Mouse (Mus musculus) hindbrain, embryonic 15.5 days (tissue): ENCODE data around the gene Pgm2l1. TPM values are rescaled to one million over a fixed set of nuclear protein-coding genes. Genes with fewer than 3 reads are reported as not detected.

Source experiments
- ATAC-seq: fragments of 200-750 bp; cut with Nextera tagmentation; 2 replicates; pipeline ENCODE4 v1.8.0; 2017; ENCODE audit warnings: low read depth, moderate number of reproducible peaks, moderate TSS enrichment; ENCODE audit not compliant: low FRiP score
- H3K27ac ChIP-seq: fragments of 300-500 bp; sonication (generic); replicated peaks from 2 replicates; pipeline ENCODE4 v1.5.1; 2015; ENCODE audit warnings: mild to moderate bottlenecking, inconsistent platforms
- H3K27me3 ChIP-seq: fragments of 300-500 bp; sonication (generic); 2 replicates; pipeline ENCODE4 v1.6.1; 2015; ENCODE audit warnings: control low read depth, inconsistent platforms
- H3K36me3 ChIP-seq: fragments of 300-500 bp; sonication (generic); 2 replicates; pipeline ENCODE4 v1.6.1; 2015; ENCODE audit warnings: control low read depth, inconsistent platforms
- H3K4me1 ChIP-seq: fragments of 300-500 bp; sonication (generic); replicated peaks from 2 replicates; pipeline ENCODE4 v1.6.1; 2015; ENCODE audit warnings: control low read depth, inconsistent platforms
- H3K4me2 ChIP-seq: fragments of 300-500 bp; sonication (generic); 2 replicates; pipeline ENCODE4 v1.6.1; 2015; ENCODE audit warnings: moderate library complexity, mild to moderate bottlenecking, inconsistent platforms
- H3K4me3 ChIP-seq: fragments of 300-500 bp; sonication (generic); 2 replicates; pipeline ENCODE4 v1.5.1; 2015; ENCODE audit warnings: mild to moderate bottlenecking, inconsistent platforms
- H3K9ac ChIP-seq: fragments of 300-500 bp; sonication (generic); 2 replicates; pipeline ENCODE4 v1.6.1; 2015; ENCODE audit warnings: inconsistent platforms
- H3K9me3 ChIP-seq: fragments of 300-500 bp; sonication (generic); 2 replicates; pipeline ENCODE4 v1.6.1; 2016; ENCODE audit warnings: control low read depth, inconsistent platforms
- WGBS: fragments of 180-500 bp; shearing (Covaris S2); methylation state at CpG from one replicate; pipeline ENCODE4 v1.1.7; 2015; 5-methylcytosine and 5-hydroxymethylcytosine counted together
- polyA plus RNA-seq: library from polyadenylated mRNA; unstranded; fragments of >200 nt; fragmentation: Nextera tagmentation; extraction: Ambion mirVana; gene quantifications from 2 replicates; pipeline ENCODE4 v1.2.1, GENCODE M21; 2015

The Pgm2l1 gene
- polyA plus RNA-seq: 24.8 and 27.2 TPM in 2 replicates

DNA sequence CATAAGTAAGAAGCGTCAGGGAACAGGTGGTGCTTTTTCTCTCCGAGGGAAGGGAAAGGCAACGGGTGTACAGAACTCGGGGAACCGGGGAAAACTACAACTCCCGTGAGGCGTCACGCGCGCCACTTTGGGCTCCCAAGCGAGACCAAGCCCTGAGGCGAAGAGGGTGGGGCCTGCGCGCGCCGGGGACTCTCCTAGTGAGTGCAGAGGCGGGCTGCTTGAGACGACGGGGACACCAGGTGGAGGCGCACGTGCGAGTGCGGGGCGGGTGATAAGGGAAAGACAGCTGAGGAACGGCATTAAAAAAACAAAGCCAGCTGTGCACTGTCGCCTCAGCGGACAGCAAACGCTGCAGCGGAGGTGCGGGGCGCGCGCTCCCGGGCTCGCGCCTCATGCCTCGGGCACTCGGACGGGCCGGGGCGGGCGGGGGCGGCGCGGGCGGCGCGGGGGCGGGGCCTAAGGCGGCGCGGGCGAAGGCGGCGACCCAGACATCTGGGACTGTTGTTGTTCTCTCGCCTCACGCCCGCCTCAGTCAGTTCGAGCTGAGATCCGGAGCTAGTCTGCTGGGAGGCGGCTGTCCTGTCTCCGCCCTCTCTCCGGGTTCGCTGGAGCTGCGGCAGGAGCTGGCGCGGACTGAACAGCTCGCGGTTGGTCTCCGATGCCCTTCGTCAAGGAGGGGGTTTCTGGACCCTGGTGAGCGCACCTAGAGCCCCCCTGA lies at the start of gene Pgm2l1:
Pgm2l1 (plus strand) TSS at position 237 of the 718 bp plus-strand sequence.
- WGBS: under 1% methylated on average over 71 of the region's 72 CpGs
- peak within 1 kb of the TSS; percentile 89 for H3K9ac ChIP-seq
- H3K4me2 ChIP-seq: peak within 1 kb of the TSS; percentile 78
- H3K4me3 ChIP-seq: peak within 1 kb of the TSS; percentile 80
- no peaks in the 10 kb centered on the region for H3K27me3 ChIP-seq
- no peaks in the 10 kb centered on the region for H3K36me3 ChIP-seq
- H3K9me3 ChIP-seq: no peaks in the 10 kb centered on the region
- peak within 1 kb of the TSS; percentile 88 for H3K27ac ChIP-seq
- H3K4me1 ChIP-seq: peaks cover 19% of the 10 kb centered on the region
- ATAC-seq: peak; percentile 97

DNA sequence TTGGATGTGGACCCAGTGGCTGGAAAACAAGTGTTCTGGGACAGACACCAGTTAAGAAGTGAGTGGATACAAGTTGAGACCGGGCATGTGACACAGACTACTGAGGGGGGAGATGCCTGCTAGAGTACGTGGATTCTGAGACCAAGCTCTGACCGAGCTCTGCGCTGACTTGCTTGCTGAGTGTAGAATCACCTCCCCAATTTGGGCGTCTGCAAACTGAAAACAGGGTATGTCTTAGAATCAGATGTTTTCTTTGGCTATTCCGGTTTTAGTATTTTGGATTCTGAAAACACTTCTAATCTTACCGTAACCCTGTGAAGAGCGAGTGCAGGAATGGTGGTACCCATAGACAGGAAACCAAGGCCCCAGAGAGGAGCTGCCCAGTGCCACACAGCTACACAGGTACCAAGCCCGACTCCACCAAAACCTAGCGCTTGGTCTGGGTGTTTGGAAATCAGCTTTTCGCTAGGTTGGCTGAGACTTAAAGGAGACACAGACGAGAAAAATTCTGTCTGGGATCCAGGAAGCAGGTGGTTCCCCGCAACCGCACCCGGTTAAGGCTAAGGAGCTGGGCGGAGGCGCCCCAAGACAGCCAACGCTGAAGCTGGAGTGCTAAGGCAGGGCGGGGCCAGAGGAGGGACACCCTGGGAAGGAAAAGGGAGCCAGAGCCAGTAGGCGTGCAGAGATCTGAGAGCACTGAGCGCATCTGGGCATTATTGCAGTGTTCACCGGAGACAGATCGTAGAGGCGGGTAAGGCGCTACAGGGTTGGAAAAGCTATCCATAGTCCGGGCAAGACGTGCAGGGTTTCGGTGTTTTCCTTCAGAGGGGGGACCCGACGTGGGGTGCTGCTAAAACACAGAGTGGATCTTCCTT lies 48.9 kb upstream of the Pgm2l1 start:
- H3K4me3 ChIP-seq: peak overlapping the region; percentile 40
- H3K36me3 ChIP-seq: no peaks in the 10 kb centered on the region
- no peaks in the 10 kb centered on the region for H3K9me3 ChIP-seq
- H3K27ac ChIP-seq: no peak overlapping the region
- H3K4me1 ChIP-seq: peaks cover 12% of the 10 kb centered on the region
- peak overlapping the region; percentile 78 for H3K4me2 ChIP-seq
- H3K9ac ChIP-seq: peak overlapping the region; percentile 34; the same call in 1 of the 2 replicates
- ATAC-seq: peak; percentile 61; the same call in 1 of the 2 replicates
- WGBS: 11% methylated on average over 30 of the region's 30 CpGs
- H3K27me3 ChIP-seq: peaks cover 48% of the 10 kb centered on the region

DNA sequence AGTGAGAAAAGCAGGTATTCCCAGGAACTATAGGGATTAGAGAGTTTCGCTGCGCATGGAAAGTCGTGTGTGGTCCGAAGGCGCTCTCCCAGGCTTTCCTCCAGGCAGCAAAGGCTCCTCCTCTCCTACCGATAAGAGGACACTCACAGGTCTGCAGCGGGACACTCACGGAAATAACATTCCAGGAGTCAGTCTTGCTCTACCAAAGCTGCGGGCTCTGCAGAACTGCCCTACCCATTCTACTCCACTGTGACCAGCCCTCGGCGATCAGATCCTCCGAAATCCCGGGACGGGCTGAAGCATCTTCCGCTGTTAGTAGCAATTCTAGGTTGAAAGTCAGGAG lies 48.3 kb upstream of the Pgm2l1 start:
- no peak for ATAC-seq
- peak overlapping the region; percentile 78 for H3K4me2 ChIP-seq
- H3K36me3 ChIP-seq: no peaks in the 10 kb centered on the region
- peaks cover 12% of the 10 kb centered on the region for H3K4me1 ChIP-seq
- peak overlapping the region; percentile 40 for H3K4me3 ChIP-seq
- WGBS: 2% methylated on average over 15 of the region's 15 CpGs
- H3K9me3 ChIP-seq: no peaks in the 10 kb centered on the region
- peaks cover 48% of the 10 kb centered on the region for H3K27me3 ChIP-seq
- no peak overlapping the region for H3K27ac ChIP-seq
- H3K9ac ChIP-seq: peak overlapping the region; percentile 34; the same call in 1 of the 2 replicates

DNA sequence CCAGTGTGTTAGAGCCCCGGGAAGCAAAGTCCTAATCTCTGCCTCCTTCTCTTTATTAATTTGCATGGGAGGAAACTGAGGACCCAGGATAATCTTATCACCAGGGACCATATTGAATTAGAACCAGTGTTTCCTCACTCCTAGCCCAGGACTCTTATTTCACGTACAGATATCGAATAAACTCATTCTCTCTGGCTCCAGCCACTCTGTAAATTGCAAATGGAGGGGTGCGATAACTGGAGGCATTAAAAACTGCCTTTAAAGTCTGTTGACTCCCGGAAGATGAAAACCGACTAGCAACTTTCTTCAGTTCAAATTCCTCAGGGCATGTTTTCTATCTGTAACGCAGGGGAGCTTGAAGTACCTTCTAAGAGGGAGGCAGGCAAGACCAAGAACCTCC lies 47.8 kb upstream of the Pgm2l1 start:
- Histone ChIP-seq H3K4me3 (no peak overlapping the region), H3K27ac (no peak overlapping the region), H3K9ac (no peak overlapping the region), H3K27me3 (peaks cover 48% of the 10 kb centered on the region), H3K4me1 (peaks cover 12% of the 10 kb centered on the region), H3K36me3 (no peaks in the 10 kb centered on the region), H3K9me3 (no peaks in the 10 kb centered on the region), H3K4me2 (peak overlapping the region; percentile 78; the same call in 1 of the 2 replicates)
- no peak for ATAC-seq
- WGBS: 72% methylated on average over 7 of the region's 7 CpGs

DNA sequence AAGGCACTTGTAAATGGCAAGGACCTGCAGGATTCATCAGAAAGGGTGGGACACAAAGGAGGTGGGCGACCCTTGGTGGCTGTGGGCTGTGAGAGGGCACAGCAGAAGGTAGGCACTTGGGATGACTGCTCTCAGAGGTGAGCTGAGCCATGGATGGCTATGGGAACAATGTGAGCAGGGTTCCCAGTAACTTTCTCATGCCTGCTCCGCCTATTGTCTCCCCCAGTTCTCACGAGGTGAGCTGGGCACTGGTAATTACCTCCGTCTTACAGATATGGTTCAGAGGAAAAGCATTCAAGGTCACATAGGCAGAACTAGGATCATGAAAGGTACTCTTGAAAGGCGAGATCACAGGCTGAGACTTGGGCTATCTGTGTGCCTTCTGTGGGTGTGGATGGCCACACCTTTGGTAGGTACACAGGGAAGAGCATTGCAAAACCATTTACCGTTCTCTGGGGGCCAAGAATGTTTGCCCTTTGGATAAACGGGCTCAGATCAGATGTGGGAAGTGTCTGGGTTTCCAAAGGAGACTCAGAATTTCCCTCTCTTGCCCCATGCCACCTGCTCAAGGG lies 47.3 kb upstream of the Pgm2l1 start:
- Histone ChIP-seq H3K4me2 (no peak overlapping the region), H3K27ac (no peak overlapping the region), H3K4me3 (no peak overlapping the region), H3K27me3 (peaks cover 48% of the 10 kb centered on the region), H3K4me1 (peaks cover 12% of the 10 kb centered on the region), H3K9me3 (no peaks in the 10 kb centered on the region), H3K9ac (no peak overlapping the region), H3K36me3 (no peaks in the 10 kb centered on the region)
- WGBS: 80% methylated on average over 7 of the region's 7 CpGs
- ATAC-seq: no peak

DNA sequence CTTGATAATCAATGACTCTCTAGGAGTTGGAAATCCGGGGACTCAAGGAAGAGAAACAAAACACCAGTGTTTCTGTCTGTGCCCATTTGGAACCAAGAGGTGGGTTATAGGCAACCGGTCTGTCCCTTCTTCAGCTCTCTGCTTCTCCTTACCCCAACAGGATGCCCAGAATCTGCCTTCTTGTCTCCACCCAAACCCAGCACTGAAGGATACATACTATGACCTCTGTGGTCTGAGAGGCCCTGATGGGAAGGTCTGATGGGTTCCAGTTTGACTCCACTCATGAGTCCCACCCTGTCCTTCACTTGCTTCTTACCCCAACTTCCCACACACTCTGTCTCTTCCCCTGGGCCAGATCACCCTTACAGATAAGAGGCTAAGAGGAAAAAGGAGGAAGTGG lies 46.0 kb upstream of the Pgm2l1 start:
- no peaks in the 10 kb centered on the region for H3K36me3 ChIP-seq
- no peak overlapping the region for H3K4me3 ChIP-seq
- no peak overlapping the region for H3K27ac ChIP-seq
- H3K27me3 ChIP-seq: peaks cover 47% of the 10 kb centered on the region
- no peak overlapping the region for H3K9ac ChIP-seq
- peaks cover 12% of the 10 kb centered on the region for H3K4me1 ChIP-seq
- no peaks in the 10 kb centered on the region for H3K9me3 ChIP-seq
- H3K4me2 ChIP-seq: no peak overlapping the region
- ATAC-seq: no peak
- WGBS: 88% methylated on average over 2 of the region's 2 CpGs

DNA sequence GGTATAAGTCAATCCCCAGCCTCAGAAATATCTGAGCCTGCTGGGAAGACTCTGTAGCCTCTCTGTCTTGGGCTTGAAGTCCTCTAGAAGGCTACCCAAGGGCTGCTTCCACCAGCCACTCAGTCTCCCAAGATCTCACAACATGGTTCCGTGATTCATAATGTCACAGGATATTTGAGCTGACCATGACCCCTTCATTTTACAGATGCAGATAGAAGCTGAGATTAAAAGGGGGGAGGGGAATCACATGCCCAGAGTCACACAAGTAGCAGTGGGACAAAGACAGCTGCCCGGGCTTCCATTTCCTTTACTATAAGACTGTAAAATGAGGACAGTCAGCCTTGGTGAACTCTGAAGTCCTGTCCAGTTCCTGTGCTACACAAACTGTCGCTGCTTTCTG lies 45.6 kb upstream of the Pgm2l1 start:
- ATAC-seq: no peak
- peaks cover 12% of the 10 kb centered on the region for H3K4me1 ChIP-seq
- no peak overlapping the region for H3K4me3 ChIP-seq
- no peak overlapping the region for H3K4me2 ChIP-seq
- no peak overlapping the region for H3K9ac ChIP-seq
- H3K36me3 ChIP-seq: no peaks in the 10 kb centered on the region
- no peaks in the 10 kb centered on the region for H3K9me3 ChIP-seq
- H3K27ac ChIP-seq: no peak overlapping the region
- WGBS: 78% methylated on average over 3 of the region's 3 CpGs
- H3K27me3 ChIP-seq: peaks cover 43% of the 10 kb centered on the region

DNA sequence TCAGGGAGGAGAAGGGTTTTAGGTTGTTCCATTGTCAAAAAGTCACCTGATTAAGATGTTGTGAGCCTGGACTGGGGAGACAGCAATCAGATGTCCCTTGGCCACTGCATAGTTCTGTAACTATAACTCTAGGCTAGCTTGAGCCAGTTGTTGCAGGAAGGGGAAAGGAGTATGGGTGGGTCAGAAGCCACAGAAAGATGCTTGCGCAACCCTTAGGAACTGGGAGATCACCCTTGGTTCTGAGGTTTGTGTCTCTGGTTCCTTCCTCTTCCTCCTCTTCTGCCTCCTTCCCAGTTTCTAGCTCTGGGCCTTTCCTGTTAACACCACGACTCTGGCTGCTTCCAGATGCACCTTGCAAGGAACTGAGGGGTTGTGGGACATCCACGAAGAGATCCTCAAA lies 44.8 kb upstream of the Pgm2l1 start:
- H3K4me1 ChIP-seq: peaks cover 12% of the 10 kb centered on the region
- H3K4me2 ChIP-seq: no peak overlapping the region
- no peaks in the 10 kb centered on the region for H3K9me3 ChIP-seq
- no peak overlapping the region for H3K4me3 ChIP-seq
- H3K27me3 ChIP-seq: peaks cover 35% of the 10 kb centered on the region
- no peak for ATAC-seq
- H3K27ac ChIP-seq: no peak overlapping the region
- H3K9ac ChIP-seq: no peak overlapping the region
- no peaks in the 10 kb centered on the region for H3K36me3 ChIP-seq
- 82% methylated on average over 3 of the region's 3 CpGs for WGBS

DNA sequence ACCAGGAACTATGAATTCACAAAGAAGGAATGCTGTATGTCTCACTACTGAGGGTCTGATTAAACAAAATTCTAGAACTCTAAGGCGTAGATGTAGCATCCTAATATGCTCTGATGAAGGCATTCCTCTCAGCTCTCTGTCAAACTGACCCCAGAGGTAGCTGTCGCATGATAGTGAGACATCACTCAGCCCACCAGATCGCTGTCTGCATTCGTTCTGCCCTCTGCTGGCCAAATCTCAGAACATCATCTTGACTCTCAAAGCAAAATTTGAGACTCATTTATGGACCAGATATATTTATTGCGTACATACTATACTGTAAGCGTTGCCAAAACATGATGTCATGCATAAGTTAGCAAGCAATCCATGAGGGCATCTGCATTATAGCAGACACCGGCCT lies 39.6 kb upstream of the Pgm2l1 start:
- 24% methylated on average over 7 of the region's 7 CpGs for WGBS
- Histone ChIP-seq H3K4me2 (no peak overlapping the region), H3K9me3 (no peaks in the 10 kb centered on the region), H3K27me3 (no peaks in the 10 kb centered on the region), H3K27ac (no peak overlapping the region), H3K4me1 (no peaks in the 10 kb centered on the region), H3K36me3 (no peaks in the 10 kb centered on the region), H3K9ac (no peak overlapping the region), H3K4me3 (no peak overlapping the region)
- no peak for ATAC-seq

DNA sequence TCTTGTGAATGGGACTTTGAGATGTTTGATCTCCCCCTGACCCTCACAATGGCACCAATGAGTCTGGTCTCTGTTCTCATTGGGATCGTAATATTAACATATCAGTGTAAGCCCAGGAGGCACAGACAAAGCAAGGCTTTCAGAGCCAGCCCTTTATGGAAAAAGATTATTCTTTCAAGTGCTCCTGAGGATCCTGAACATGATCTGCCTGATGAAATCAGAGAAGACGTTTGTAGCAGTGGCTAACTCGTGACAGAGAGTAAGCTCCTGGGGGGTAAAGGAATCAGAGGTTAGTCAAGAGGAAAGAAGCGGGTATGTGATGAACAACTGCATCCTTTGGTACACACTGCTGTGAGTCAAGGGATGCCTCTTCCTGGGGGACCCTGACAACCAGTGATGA lies 37.0 kb upstream of the Pgm2l1 start:
- no peaks in the 10 kb centered on the region for H3K27me3 ChIP-seq
- H3K4me2 ChIP-seq: no peak overlapping the region
- no peak overlapping the region for H3K9ac ChIP-seq
- no peak overlapping the region for H3K27ac ChIP-seq
- ATAC-seq: no peak
- no peaks in the 10 kb centered on the region for H3K9me3 ChIP-seq
- 43% methylated on average over 4 of the region's 4 CpGs for WGBS
- no peaks in the 10 kb centered on the region for H3K4me1 ChIP-seq
- no peaks in the 10 kb centered on the region for H3K36me3 ChIP-seq
- no peak overlapping the region for H3K4me3 ChIP-seq

DNA sequence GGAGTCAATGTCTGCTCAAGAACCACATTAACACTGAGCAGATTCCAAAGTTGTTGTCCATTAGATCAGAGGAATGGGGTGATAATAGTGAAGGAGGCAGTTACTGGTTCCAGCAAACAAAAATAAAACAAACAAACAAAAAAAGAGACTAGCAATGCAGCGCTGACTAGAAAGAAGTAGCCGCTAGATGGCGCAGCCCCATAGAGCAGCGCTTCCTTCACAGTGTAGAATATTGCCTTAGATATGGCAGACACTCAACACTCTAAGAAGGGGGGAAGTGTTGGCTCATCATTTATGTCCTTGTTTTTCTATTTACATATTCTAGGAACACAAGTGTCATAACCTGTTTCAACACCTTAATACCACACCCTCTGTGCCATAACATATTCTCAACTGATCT lies 36.4 kb upstream of the Pgm2l1 start:
- H3K9me3 ChIP-seq: no peaks in the 10 kb centered on the region
- H3K4me1 ChIP-seq: no peaks in the 10 kb centered on the region
- no peaks in the 10 kb centered on the region for H3K27me3 ChIP-seq
- 4% methylated on average over 4 of the region's 4 CpGs for WGBS
- peak; percentile 56; the same call in 1 of the 2 replicates for ATAC-seq
- no peak overlapping the region for H3K4me2 ChIP-seq
- H3K27ac ChIP-seq: no peak overlapping the region
- no peak overlapping the region for H3K9ac ChIP-seq
- H3K36me3 ChIP-seq: no peaks in the 10 kb centered on the region
- H3K4me3 ChIP-seq: no peak overlapping the region

DNA sequence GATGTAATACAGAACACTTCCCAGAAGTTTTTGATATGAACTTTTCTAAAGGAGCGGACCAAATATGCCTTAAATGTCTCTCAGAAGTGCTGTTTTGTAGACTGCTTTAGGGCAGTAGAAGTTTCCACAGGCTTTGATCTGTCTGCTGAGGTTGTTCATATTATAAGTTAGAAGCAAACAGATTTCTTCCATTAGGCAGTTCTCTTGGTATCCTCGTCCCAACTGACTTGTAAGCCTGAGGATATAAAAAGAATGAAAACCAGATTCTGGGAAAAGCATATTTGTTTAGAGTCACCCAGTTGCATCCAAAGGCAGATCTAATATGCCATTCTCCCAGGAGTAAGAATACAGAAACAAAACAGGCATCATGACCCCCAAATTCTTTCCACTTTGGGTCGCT lies 26.0 kb upstream of the Pgm2l1 start:
- WGBS: 91% methylated on average over 3 of the region's 3 CpGs
- Histone ChIP-seq H3K9me3 (no peaks in the 10 kb centered on the region), H3K9ac (no peak overlapping the region), H3K4me3 (no peak overlapping the region), H3K4me2 (no peak overlapping the region), H3K27me3 (no peaks in the 10 kb centered on the region), H3K36me3 (no peaks in the 10 kb centered on the region), H3K4me1 (no peaks in the 10 kb centered on the region), H3K27ac (no peak overlapping the region)
- ATAC-seq: no peak
